Mouse (Mus musculus) bone marrow, adult 2 months (tissue): ENCODE data around the gene Map2k6.

Source experiments
- CTCF ChIP-seq: fragments of 200-500 bp; IDR thresholded peaks from 2 replicates; pipeline ENCODE4 v1.5.1; 2011; ENCODE audit warnings: low read length, control low read depth; ENCODE audit not compliant: control insufficient read depth, insufficient read depth
- POLR2A ChIP-seq: fragments of 200-500 bp; IDR thresholded peaks from 2 replicates; pipeline ENCODE4 v1.6.1; 2011; ENCODE audit warnings: low read depth, mild to moderate bottlenecking, control low read depth, low read length, borderline replicate concordance; ENCODE audit not compliant: control insufficient read depth

GRCm38 (mm10) chr11:110536533-110536932 lies 137.6 kb downstream of the Map2k6 start:
- TF ChIP-seq POLR2A: no peak
- no peak for TF ChIP-seq CTCF
